Mouse (Mus musculus): Measurements from ENCODE around the gene Inpp4b.

- TF ChIP-seq CTCF (IDR thresholded peaks at IDR 0.05; ENCODE audit: extremely low read depth, insufficient read length, insufficient replicate concordance, low read depth, low read length) (no peak), POLR2A (IDR thresholded peaks at IDR 0.05; ENCODE audit: low read depth, low read length) (no peak)
Observed at GRCm38 (mm10) chr8:81483834-81484233, 141.5 kb downstream of the Inpp4b start.

Measured in small intestine, adult 2 months (tissue).